Mouse (Mus musculus): ENCODE measurements around the gene Hck.

DNA sequence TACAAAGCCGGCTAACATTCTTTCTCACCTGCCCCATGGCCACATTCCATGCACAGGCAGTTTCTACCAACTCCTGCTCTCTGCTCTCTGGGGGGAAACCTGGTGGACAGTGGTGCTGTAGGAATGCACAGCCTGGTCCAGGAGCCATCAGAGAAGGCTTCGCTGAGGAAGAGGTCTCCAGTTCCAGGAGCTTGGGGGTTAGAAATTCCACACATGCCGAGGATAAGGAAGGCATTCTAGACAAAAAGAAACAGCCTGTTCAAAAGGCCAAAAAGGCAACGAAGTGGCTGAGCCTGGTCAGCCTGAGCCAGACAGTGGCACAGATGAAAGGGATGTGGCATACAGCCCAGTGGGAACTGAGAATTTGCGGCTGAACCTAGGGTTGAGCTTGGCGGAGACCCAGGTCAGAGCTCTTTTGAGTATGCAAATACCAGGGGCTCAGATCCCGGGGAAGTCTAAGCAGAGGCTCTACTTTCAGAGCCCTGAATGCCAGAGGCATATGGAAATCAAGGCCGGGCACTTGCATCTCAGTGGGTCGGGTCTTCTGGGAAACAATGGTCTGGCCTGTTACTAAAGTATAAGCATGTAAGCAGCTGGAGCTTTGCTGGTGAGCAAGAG, 31.8 kb downstream of the Hck start:
- TF ChIP-seq HCFC1 (IDR thresholded peaks at IDR 0.05; ENCODE audit: borderline replicate concordance, insufficient read depth, low read length) (no peak), ZC3H11A (IDR thresholded peaks at IDR 0.05; ENCODE audit: borderline replicate concordance, low read depth, low read length) (no peak)

Data from ES-E14 (cell line).